Comparison of ENCODE assay signal across 9 mouse cellular contexts in genomic region chr6:66533241-66533640, GRCm38 (mm10). TPM values are rescaled to one million over a fixed set of nuclear protein-coding genes. Genes with fewer than 3 reads are reported as not detected.
A peak's percentile ranks its signal among the peaks of the same experiment; 100 is the strongest.
DNase-seq lines count a peak whose midpoint lies in the region; ATAC-seq lines count a peak whose summit lies in the region.
"Had no signal": no experiment of that assay in that cellular context is flagged by ENCODE, and none has a peak within 500 bp of the region (broad histone marks: within the 10 kb centered on the region; RNA-seq: fewer than 3 reads in every experiment).

No protein-coding gene starts in this region.

- no peak overlapping the region for H3K4me3 ChIP-seq in neural tube, embryonic 11.5 days (ENCODE audit: low read depth, low read length)
- H3K4me3 ChIP-seq in neural tube, embryonic 15.5 days (replicated peaks) = no peak overlapping the region
- no peak overlapping the region for H3K4me3 ChIP-seq in forebrain, embryonic 15.5 days
- no peak overlapping the region for H3K4me3 ChIP-seq in kidney, embryonic 14.5 days (ENCODE audit: low read length)

- no peaks in the 10 kb centered on the region for H3K9me3 ChIP-seq in neural tube, embryonic 11.5 days (ENCODE audit: control insufficient read depth, low read length)
- H3K9me3 ChIP-seq in neural tube, embryonic 15.5 days (replicated peaks) = no peaks in the 10 kb centered on the region
- H3K9me3 ChIP-seq in forebrain, embryonic 15.5 days = no peaks in the 10 kb centered on the region
- H3K9me3 ChIP-seq in kidney, embryonic 14.5 days (ENCODE audit: control insufficient read depth, low read length) = no peaks in the 10 kb centered on the region

- H3K36me3 ChIP-seq in neural tube, embryonic 11.5 days (ENCODE audit: control insufficient read depth, insufficient read depth, low read length) = no peaks in the 10 kb centered on the region
- no peaks in the 10 kb centered on the region for H3K36me3 ChIP-seq in neural tube, embryonic 15.5 days
- no peaks in the 10 kb centered on the region for H3K36me3 ChIP-seq in forebrain, embryonic 15.5 days
- no peaks in the 10 kb centered on the region for H3K36me3 ChIP-seq in kidney, embryonic 14.5 days (ENCODE audit: control insufficient read depth, insufficient read depth, low read length)

- H3K27me3 ChIP-seq in neural tube, embryonic 11.5 days (ENCODE audit: control insufficient read depth, insufficient read depth, low read length) = no peaks in the 10 kb centered on the region
- H3K27me3 ChIP-seq in neural tube, embryonic 15.5 days (replicated peaks) = no peaks in the 10 kb centered on the region
- no peaks in the 10 kb centered on the region for H3K27me3 ChIP-seq in forebrain, embryonic 15.5 days
- H3K27me3 ChIP-seq in kidney, embryonic 14.5 days (ENCODE audit: control insufficient read depth, insufficient read depth, low read length) = no peaks in the 10 kb centered on the region

- no peak overlapping the region for H3K27ac ChIP-seq in neural tube, embryonic 11.5 days (ENCODE audit: low read depth, low read length)
- no peak overlapping the region for H3K27ac ChIP-seq in neural tube, embryonic 15.5 days (replicated peaks)
- H3K27ac ChIP-seq in forebrain, embryonic 15.5 days (replicated peaks) = no peak overlapping the region
- no peak overlapping the region for H3K27ac ChIP-seq in kidney, embryonic 14.5 days (ENCODE audit: low read depth, low read length)

- no peak overlapping the region for H3K9ac ChIP-seq in neural tube, embryonic 11.5 days (ENCODE audit: low read length)
- H3K9ac ChIP-seq in neural tube, embryonic 15.5 days (replicated peaks) = no peak overlapping the region
- H3K9ac ChIP-seq in forebrain, embryonic 15.5 days (replicated peaks) = no peak overlapping the region
- H3K9ac ChIP-seq in kidney, embryonic 14.5 days (ENCODE audit: low read depth, low read length) = no peak overlapping the region

- intact Hi-C loops in heart, postnatal 25 days (cut with DNase I) = loop anchor here (1.0 to 10.0 kb wide), 4 partner anchors 362 to 1406 kb away; partner anchors contain the start of gene Gng12

- ATAC-seq in neural tube, embryonic 11.5 days (ENCODE audit: insufficient read depth, low FRiP score, low TSS enrichment) = no peak
- no peak for ATAC-seq in neural tube, embryonic 15.5 days (ENCODE audit: low FRiP score)
- ATAC-seq in forebrain, embryonic 15.5 days (replicated peaks) = no peak
- ATAC-seq in kidney, embryonic 14.5 days (ENCODE audit: low FRiP score, low TSS enrichment) = no peak

- peak; percentile 51 for DNase-seq in heart, adult 8-10 months (ENCODE audit: low spot score)
- DNase-seq in heart, postnatal 25 days (ENCODE audit: low spot score) = no peak
- DNase-seq in neural tube, embryonic 11.5 days (ENCODE audit: low spot score) = peak; percentile 21
- peak; percentile 78 for DNase-seq in adipocyte (ENCODE audit: low spot score)
- peak; percentile 29 for DNase-seq in lung, postnatal 14 days

- no peak overlapping the region for H3K4me2 ChIP-seq in neural tube, embryonic 11.5 days (ENCODE audit: low read depth)
- H3K4me2 ChIP-seq in neural tube, embryonic 15.5 days = no peak overlapping the region
- no peak overlapping the region for H3K4me2 ChIP-seq in forebrain, embryonic 15.5 days (replicated peaks)
- H3K4me2 ChIP-seq in kidney, embryonic 14.5 days (replicated peaks; ENCODE audit: low read depth, low read length) = no peak overlapping the region

- 35% methylated on average over 3 of the region's 3 CpGs for WGBS in neural tube, embryonic 11.5 days
- 23% methylated on average over 3 of the region's 3 CpGs for WGBS in neural tube, embryonic 15.5 days
- WGBS in forebrain, embryonic 15.5 days = 35% methylated on average over 3 of the region's 3 CpGs
- WGBS in kidney, embryonic 14.5 days = 33% methylated on average over 3 of the region's 3 CpGs

- no peaks in the 10 kb centered on the region for H3K4me1 ChIP-seq in neural tube, embryonic 11.5 days (ENCODE audit: control insufficient read depth, insufficient read depth, low read length)
- H3K4me1 ChIP-seq in neural tube, embryonic 15.5 days = peaks cover 14% of the 10 kb centered on the region
- peaks cover 18% of the 10 kb centered on the region for H3K4me1 ChIP-seq in forebrain, embryonic 15.5 days
- H3K4me1 ChIP-seq in kidney, embryonic 14.5 days (ENCODE audit: control insufficient read depth, insufficient read depth, low read length) = peaks cover 12% of the 10 kb centered on the region; the same call in 1 of the 2 replicates

RNA-seq across cellular contexts. Expression of gene Mad2l1, which starts 1.9 kb away (rescaled TPM):
- total RNA-seq in heart, adult 8-10 months (2022) = 1 to 10 TPM; 2.7 to 3.6 (median 3.0) TPM
- 1 to 10 TPM; 2.9 to 3.6 TPM for total RNA-seq in heart, postnatal 25 days (2021)
- polyA plus RNA-seq in neural tube, embryonic 11.5 days (2014; fragmentation: Nextera tagmentation; extraction: Ambion mirVana) = 108 and 118 TPM in 2 replicates
- polyA plus RNA-seq in neural tube, embryonic 15.5 days (2015; fragmentation: Nextera tagmentation; extraction: Ambion mirVana) = 16.0 and 33.5 TPM in 2 replicates
- 44.3 and 47.7 TPM in 2 replicates for polyA plus RNA-seq in forebrain, embryonic 15.5 days (2015; fragmentation: Nextera tagmentation; extraction: Ambion mirVana)
- 128 and 138 TPM in 2 replicates for polyA plus RNA-seq in kidney, embryonic 14.5 days (2014; fragmentation: Nextera tagmentation; extraction: Ambion mirVana)

RNA-seq across cellular contexts. Expression of gene Vmn1r32, which starts 26.7 kb away (rescaled TPM):
- total RNA-seq in heart, adult 8-10 months (2022) = not detected
- not detected for total RNA-seq in heart, postnatal 25 days (2021)
- 0.13 TPM in 1 of 2 replicates, not detected in the other for polyA plus RNA-seq in neural tube, embryonic 11.5 days (2014; fragmentation: Nextera tagmentation; extraction: Ambion mirVana)
- polyA plus RNA-seq in neural tube, embryonic 15.5 days (2015; fragmentation: Nextera tagmentation; extraction: Ambion mirVana) = not detected in 2 replicates
- 0.09 and 0.11 TPM in 2 replicates for polyA plus RNA-seq in forebrain, embryonic 15.5 days (2015; fragmentation: Nextera tagmentation; extraction: Ambion mirVana)
- polyA plus RNA-seq in kidney, embryonic 14.5 days (2014; fragmentation: Nextera tagmentation; extraction: Ambion mirVana) = 0.11 and 0.21 TPM in 2 replicates
- total RNA-seq: layer of hippocampus, postnatal 14 days had no signal
